Mouse (Mus musculus) heart, adult 2 months (tissue): Measurements from ENCODE around the gene Ppp1r10.

ENCODE experiments used
- EP300 ChIP-seq: fragments of 200-500 bp; IDR thresholded peaks from 2 replicates; pipeline ENCODE4 v1.6.1; 2011; ENCODE audit warnings: low read depth, low read length, control low read depth; ENCODE audit not compliant: insufficient read depth
- POLR2A ChIP-seq: fragments of 200-500 bp; IDR thresholded peaks from 2 replicates; pipeline ENCODE4 v1.6.1; 2011; ENCODE audit warnings: mild to moderate bottlenecking, low read depth, low read length, control low read depth; ENCODE audit not compliant: insufficient read depth

- TF ChIP-seq EP300 (no peak), POLR2A (no peak)
These were observed 49.0 kb upstream of the Ppp1r10 start for GRCm38 (mm10) chr17:35866911-35867890.
